Mouse (Mus musculus) myocyte (in vitro differentiated cells): Measurements from ENCODE around the gene Ccdc110. TPM values are rescaled to one million over a fixed set of nuclear protein-coding genes. Genes with fewer than 3 reads are reported as not detected.

Experiments used
- H3K27me3 ChIP-seq: one replicate; pipeline ENCODE4 v1.6.1; 2011; ENCODE audit not compliant: control insufficient read depth, insufficient read depth, insufficient read length
- H3K36me3 ChIP-seq: one replicate; pipeline ENCODE4 v1.6.1; 2011; ENCODE audit not compliant: control insufficient read depth, insufficient read depth
- H3K4me2 ChIP-seq: one replicate; pipeline ENCODE4 v1.6.1; 2011; ENCODE audit warnings: low read depth, control low read depth
- H3K4me3 ChIP-seq: one replicate; pipeline ENCODE4 v1.5.1; 2011; ENCODE audit warnings: mild to moderate bottlenecking, control low read depth, moderate library complexity
- H3K79me2 ChIP-seq: one replicate; pipeline ENCODE4 v1.6.1; 2011; ENCODE audit not compliant: control insufficient read depth, insufficient read depth
- H3ac ChIP-seq: one replicate; pipeline ENCODE4 v1.6.1; 2011; ENCODE audit not compliant: control insufficient read depth, insufficient read length
- CEBPB ChIP-seq: IDR thresholded peaks from 2 replicates; pipeline ENCODE4 v1.6.1; 2011; ENCODE audit warnings: mild to moderate bottlenecking, moderate library complexity; ENCODE audit not compliant: poor library complexity, insufficient read depth, severe bottlenecking
- E2F4 ChIP-seq: IDR thresholded peaks from one replicate; pipeline ENCODE4 v1.6.1; 2011; ENCODE audit warnings: mild to moderate bottlenecking, control low read depth, moderate library complexity; ENCODE audit not compliant: insufficient read depth
- MAX ChIP-seq: IDR thresholded peaks from one replicate; pipeline ENCODE4 v1.6.1; 2011; ENCODE audit warnings: low read depth, mild to moderate bottlenecking, control low read depth
- MYOD1 ChIP-seq, 3 experiments: IDR thresholded peaks; one replicate each; pipeline ENCODE4 v1.6.1; 2011; ENCODE audit warnings: control low read depth in 2 of 3, low read depth in 2 of 3, mild to moderate bottlenecking in 2 of 3, moderate library complexity in 1 of 3; ENCODE audit not compliant: insufficient read length in 2 of 3, control insufficient read depth in 1 of 3
- MYOG ChIP-seq, 3 experiments: IDR thresholded peaks; one replicate each; pipeline ENCODE4 v1.6.1; 2011; ENCODE audit warnings: control low read depth in 2 of 3, low read depth in 2 of 3, mild to moderate bottlenecking in 2 of 3; ENCODE audit not compliant: insufficient read length in 2 of 3, control insufficient read depth in 1 of 3, insufficient read depth in 1 of 3
- POLR2A ChIP-seq: IDR thresholded peaks from one replicate; pipeline ENCODE4 v1.6.1; 2011; ENCODE audit warnings: low read depth, mild to moderate bottlenecking, control low read depth, moderate library complexity; ENCODE audit not compliant: insufficient read length
- POLR2AphosphoS2 ChIP-seq: IDR thresholded peaks from one replicate; pipeline ENCODE4 v1.6.1; 2011; ENCODE audit warnings: low read depth, control low read depth; ENCODE audit not compliant: insufficient read length
- REST ChIP-seq: IDR thresholded peaks from one replicate; pipeline ENCODE4 v1.6.1; 2011; ENCODE audit warnings: mild to moderate bottlenecking, control low read depth, moderate library complexity; ENCODE audit not compliant: insufficient read depth, insufficient read length
- SRF ChIP-seq: IDR thresholded peaks from one replicate; pipeline ENCODE4 v1.6.1; 2011; ENCODE audit warnings: low read depth; ENCODE audit not compliant: control insufficient read depth, insufficient read length
- TCF12 ChIP-seq: IDR thresholded peaks from one replicate; pipeline ENCODE4 v1.6.1; 2011; ENCODE audit warnings: mild to moderate bottlenecking, control low read depth; ENCODE audit not compliant: poor library complexity, insufficient read depth, severe bottlenecking
- TCF3 ChIP-seq: IDR thresholded peaks from one replicate; pipeline ENCODE4 v1.6.1; 2011; ENCODE audit warnings: low read depth, control low read depth; ENCODE audit not compliant: insufficient read length
- USF1 ChIP-seq: IDR thresholded peaks from one replicate; pipeline ENCODE4 v1.6.1; 2011; ENCODE audit warnings: low read depth, mild to moderate bottlenecking, control low read depth, moderate library complexity
- polyA plus RNA-seq: library from polyadenylated mRNA; unstranded; fragments of >200 nt; fragmentation: generic; extraction: Trizol; gene quantifications from one replicate; pipeline ENCODE4 v1.2.1, GENCODE M21; 2012; ENCODE audit warnings: missing spikeins

Gene Ccdc110
- polyA plus RNA-seq, 1 experiment: not detected

DNA sequence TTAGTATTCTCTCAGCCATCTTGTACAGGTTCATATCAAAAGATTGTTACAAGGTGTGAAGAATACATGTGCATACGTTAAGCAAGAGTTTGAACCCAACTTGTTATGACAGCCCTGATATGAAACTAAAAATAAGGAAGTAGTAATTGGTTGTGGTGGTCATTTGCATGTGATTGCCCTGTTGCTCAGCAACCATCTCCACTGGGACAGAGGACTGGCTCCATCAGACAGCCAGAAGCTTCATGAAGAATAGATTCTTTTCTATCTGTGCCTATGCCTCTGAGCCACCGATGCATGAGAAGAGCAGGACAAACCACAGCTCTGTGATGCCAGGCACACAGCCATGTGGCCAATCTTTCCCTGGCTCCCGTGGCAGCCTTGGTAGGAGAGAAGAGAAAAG is 34.6 kb upstream of the Ccdc110 start:
- H3K4me3 ChIP-seq: no peak overlapping the region
- H3K27me3 ChIP-seq: no peaks in the 10 kb centered on the region
- no peaks in the 10 kb centered on the region for H3K79me2 ChIP-seq
- H3K4me2 ChIP-seq: no peak overlapping the region
- no peaks in the 10 kb centered on the region for H3K36me3 ChIP-seq
- no peak overlapping the region for H3ac ChIP-seq
- no peak for TF ChIP-seq TCF12
- no peak for TF ChIP-seq TCF3

DNA sequence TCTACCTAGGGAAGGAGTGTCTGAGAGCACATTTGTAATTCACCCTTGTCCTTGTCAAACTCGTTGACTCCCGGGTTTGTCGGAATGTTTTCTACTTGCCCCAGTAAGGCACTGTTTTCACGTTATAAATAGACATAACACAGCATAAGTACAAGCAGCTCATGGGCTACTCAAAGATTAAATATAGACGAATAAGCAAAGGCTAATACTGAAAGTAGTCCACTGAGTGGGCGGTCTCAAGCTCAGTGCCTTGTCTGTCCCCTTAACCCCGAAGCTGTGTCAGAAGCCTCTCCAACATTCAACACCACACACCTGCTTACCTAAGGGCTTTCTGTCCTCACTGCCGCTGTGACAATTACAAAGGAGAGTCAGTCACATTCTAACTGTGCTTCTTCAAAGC is 32.8 kb upstream of the Ccdc110 start:
- Histone ChIP-seq H3K4me3 (no peak overlapping the region), H3K4me2 (no peak overlapping the region)

DNA sequence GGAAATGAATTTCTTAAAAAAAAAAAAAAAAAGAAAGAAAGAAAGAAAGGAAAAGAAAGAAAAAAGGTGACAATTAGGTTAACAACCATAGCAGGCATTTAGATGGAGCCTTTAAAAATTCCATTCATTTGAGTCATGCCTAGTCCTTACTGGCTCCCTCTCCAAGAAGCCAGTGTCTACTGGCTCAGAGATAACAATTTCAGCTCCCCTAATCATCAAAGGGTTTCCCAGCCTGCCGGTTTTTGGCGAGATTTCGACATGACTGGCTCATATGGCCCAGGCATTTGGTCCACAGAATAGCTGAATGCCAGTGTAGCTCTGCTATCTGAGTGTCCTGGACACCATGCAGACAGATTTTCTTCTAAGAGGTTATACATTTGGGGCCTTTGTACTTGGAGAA is 30.8 kb upstream of the Ccdc110 start:
- H3K79me2 ChIP-seq: no peaks in the 10 kb centered on the region
- no peak overlapping the region for H3K4me2 ChIP-seq
- H3K4me3 ChIP-seq: no peak overlapping the region
- H3K36me3 ChIP-seq: no peaks in the 10 kb centered on the region
- no peak overlapping the region for H3ac ChIP-seq
- H3K27me3 ChIP-seq: no peaks in the 10 kb centered on the region
- TF ChIP-seq SRF (no peak), POLR2A (no peak), POLR2AphosphoS2 (no peak), MYOG (IDR thresholded peaks at IDR 0.05; ENCODE audit: control insufficient read depth in 1 of 3, insufficient read depth in 1 of 3, insufficient read length in 2 of 3, low read depth in 2 of 3) (no peak), MYOD1 (IDR thresholded peaks at IDR 0.05; ENCODE audit: control insufficient read depth in 1 of 3, insufficient read length in 2 of 3, low read depth in 2 of 3) (no peak), REST (no peak), TCF3 (no peak), CEBPB (no peak), MAX (no peak), USF1 (no peak), TCF12 (no peak), E2F4 (no peak)

More for the DNA sequence above, 32.8 kb upstream of the Ccdc110 start:
- TF ChIP-seq SRF (no peak), REST (no peak), POLR2AphosphoS2 (no peak), MYOG (IDR thresholded peaks at IDR 0.05; ENCODE audit: control insufficient read depth in 1 of 3, insufficient read depth in 1 of 3, insufficient read length in 2 of 3, low read depth in 2 of 3) (no peak), TCF3 (no peak), MYOD1 (IDR thresholded peaks at IDR 0.05; ENCODE audit: control insufficient read depth in 1 of 3, insufficient read length in 2 of 3, low read depth in 2 of 3) (no peak), USF1 (no peak), POLR2A (no peak), E2F4 (no peak), MAX (no peak), TCF12 (no peak), CEBPB (no peak)
- Histone ChIP-seq H3ac (no peak overlapping the region), H3K36me3 (no peaks in the 10 kb centered on the region), H3K79me2 (no peaks in the 10 kb centered on the region), H3K27me3 (no peaks in the 10 kb centered on the region)

DNA sequence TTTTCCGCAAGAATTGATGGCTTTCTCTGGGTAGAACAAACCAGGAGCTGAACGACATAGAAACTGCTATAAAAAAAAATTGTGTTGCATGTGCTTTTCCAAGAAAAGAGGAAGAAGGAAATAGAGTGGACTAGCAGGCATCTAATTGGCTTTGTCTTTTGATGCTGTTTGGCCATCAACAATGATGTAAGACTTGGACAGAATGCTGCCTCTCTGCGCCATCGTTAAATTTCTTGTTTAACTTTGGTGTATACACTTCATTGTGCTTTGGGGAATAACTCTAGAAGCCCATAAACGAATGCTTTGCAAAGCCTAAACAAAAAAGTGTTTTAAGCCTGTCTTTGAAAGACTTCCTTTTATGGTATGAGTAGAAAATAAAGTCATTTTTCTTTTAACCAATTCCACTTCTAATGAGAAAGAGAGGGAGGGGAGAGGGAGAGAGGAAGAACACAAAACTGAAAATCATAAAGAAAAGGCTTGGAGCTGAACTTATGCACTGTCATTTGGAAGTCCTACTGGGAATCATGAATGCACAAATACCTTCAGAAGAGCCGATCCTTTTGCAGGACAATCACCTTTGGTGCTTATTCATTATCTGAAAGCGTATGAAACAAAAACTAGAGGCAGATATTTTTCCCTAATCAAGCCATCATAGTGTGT is 28.7 kb upstream of the Ccdc110 start:
- no peak for TF ChIP-seq CEBPB
- Histone ChIP-seq H3K79me2 (no peaks in the 10 kb centered on the region), H3ac (no peak overlapping the region), H3K4me3 (no peak overlapping the region), H3K27me3 (no peaks in the 10 kb centered on the region), H3K4me2 (no peak overlapping the region), H3K36me3 (no peaks in the 10 kb centered on the region)

DNA sequence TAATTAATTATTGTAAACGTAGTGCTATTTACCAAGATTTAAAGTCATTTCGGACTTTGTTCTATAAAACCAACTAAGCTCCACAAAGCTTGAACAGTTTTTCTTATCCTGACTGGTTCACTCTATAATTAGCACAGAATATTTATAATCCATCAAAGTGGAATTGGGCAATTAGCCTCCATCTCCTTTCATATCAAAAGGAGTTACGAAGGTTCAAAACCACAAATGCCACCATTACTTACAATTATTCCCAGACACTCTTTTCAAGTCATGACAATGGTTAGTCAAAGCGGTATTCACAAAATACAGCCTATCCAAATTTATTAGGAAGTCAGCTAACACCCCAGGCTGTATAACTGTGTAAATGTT is 28.2 kb upstream of the Ccdc110 start:
- Histone ChIP-seq H3K79me2 (no peaks in the 10 kb centered on the region), H3ac (no peak overlapping the region), H3K36me3 (no peaks in the 10 kb centered on the region), H3K4me2 (no peak overlapping the region), H3K27me3 (no peaks in the 10 kb centered on the region), H3K4me3 (no peak overlapping the region)
- TF ChIP-seq MYOG (IDR thresholded peaks at IDR 0.05; ENCODE audit: control insufficient read depth in 1 of 3, insufficient read depth in 1 of 3, insufficient read length in 2 of 3, low read depth in 2 of 3) (no peak), E2F4 (no peak), CEBPB (no peak), POLR2AphosphoS2 (no peak), MYOD1 (IDR thresholded peaks at IDR 0.05; ENCODE audit: control insufficient read depth in 1 of 3, insufficient read length in 2 of 3, low read depth in 2 of 3) (no peak), USF1 (no peak), TCF12 (no peak), REST (no peak), POLR2A (no peak), SRF (no peak), MAX (no peak), TCF3 (no peak)
